Mouse (Mus musculus) hematopoietic stem cell, adult 5-6 weeks (primary cell): Measurements from ENCODE around the gene Eif4a2. TPM values are rescaled to one million over a fixed set of nuclear protein-coding genes. Genes with fewer than 3 reads are reported as not detected.

Experiments
- ATAC-seq, 2 experiments: fragments of 125-278 bp in 1 of 2; replicated peaks in 1 of 2; 2 replicates each; pipeline ENCODE4 v1.8.0; 2016 to 2017; ENCODE audit warnings: inconsistent platforms in 2 of 2, mild to moderate bottlenecking in 2 of 2, moderate number of reproducible peaks in 2 of 2, low read depth in 1 of 2, moderate TSS enrichment in 1 of 2; ENCODE audit not compliant: low FRiP score in 2 of 2, poor library complexity in 2 of 2, severe bottlenecking in 2 of 2, insufficient read depth in 1 of 2, low TSS enrichment in 1 of 2
- total RNA-seq: library from RNA; stranded (forward); fragments of 172-1452, 232-1000 nt; gene quantifications from 2 replicates; pipeline ENCODE4 v1.2.3, GENCODE M21; 2017

Eif4a2 gene
- total RNA-seq, 1 experiment from 2014 or later = 1,260 TPM

- peak; percentile 50 to 52 for ATAC-seq
These were observed 6.6 kb upstream of the Eif4a2 start for GRCm38 (mm10) chr16:23100613-23101012.

DNA sequence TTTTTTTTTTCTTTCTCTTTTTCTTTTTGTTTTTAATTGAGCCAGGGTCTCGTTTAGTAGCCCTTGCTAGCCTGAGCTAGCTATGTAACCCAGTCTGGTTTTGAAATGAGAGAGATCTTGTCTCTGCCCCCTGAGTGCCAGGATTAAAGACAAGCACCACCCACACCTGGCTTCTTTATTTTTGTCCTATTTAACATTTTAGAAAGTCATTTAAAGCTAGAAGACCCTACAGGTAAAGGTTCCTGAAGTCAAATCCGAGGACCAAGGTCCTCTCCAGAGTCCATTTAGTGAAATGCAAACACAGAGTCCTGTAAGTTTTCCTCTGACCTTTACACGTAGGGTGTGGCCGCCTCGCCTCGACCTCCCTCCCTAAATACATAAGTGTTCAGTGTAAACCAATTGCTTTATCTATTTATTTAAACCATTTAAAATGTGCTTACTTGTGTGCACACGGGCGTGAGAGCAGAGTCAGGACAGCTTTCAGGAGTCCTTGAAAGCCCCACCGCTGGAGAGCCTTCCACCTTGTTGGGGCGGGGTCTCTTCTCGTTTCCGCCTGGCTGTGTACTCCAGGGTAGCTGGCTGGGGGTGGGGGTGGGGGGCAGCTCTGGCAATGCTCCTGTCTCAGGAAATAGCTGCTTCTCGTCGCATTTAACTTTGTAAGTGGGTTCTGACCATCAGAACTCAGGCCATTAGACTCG lies 4.8 kb upstream of the Eif4a2 start:
- ATAC-seq = no peak

GRCm38 (mm10) chr16:23103038-23103745 lies 4.1 kb upstream of the Eif4a2 start:
- no peak for ATAC-seq

DNA sequence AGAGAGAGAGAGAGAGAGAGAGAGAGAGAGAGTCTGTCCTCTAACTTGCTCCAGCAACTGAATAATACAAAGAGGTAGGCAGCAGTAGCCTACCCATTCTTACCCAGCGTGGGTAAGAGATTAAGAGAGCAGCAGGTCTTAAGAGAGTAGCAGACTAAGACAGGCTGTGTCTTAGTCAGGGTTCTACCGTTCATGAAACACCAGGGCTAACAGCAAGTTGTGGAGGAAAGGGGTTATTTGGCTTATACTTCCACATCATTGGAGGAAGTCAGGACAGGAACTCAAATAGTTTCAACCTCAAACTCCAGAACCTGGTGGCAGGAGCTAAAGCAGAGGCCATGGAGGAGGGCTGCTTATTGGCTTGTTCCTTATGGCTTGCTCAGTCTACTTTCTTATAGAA lies 3.4 kb upstream of the Eif4a2 start:
- ATAC-seq = no peak

DNA sequence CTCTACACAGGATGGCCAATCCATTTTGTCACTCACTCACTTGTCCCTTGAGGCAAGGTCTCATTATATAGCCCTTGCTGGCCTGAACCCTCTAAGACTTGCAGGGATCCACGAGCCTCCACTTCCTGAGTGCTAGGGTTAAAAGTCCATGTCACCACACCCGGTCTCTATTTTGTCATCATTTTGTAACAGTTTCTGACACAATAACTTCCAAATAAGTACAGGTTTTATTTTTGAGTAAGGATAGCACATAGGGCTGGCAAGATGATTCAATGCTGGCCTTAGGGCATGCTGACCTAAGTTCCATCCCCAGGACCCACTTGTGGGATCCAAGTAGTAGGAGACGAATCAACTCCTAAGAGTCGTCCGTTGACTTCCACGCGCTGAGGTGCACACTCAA lies 1.1 kb upstream of the Eif4a2 start:
- no peak for ATAC-seq

DNA sequence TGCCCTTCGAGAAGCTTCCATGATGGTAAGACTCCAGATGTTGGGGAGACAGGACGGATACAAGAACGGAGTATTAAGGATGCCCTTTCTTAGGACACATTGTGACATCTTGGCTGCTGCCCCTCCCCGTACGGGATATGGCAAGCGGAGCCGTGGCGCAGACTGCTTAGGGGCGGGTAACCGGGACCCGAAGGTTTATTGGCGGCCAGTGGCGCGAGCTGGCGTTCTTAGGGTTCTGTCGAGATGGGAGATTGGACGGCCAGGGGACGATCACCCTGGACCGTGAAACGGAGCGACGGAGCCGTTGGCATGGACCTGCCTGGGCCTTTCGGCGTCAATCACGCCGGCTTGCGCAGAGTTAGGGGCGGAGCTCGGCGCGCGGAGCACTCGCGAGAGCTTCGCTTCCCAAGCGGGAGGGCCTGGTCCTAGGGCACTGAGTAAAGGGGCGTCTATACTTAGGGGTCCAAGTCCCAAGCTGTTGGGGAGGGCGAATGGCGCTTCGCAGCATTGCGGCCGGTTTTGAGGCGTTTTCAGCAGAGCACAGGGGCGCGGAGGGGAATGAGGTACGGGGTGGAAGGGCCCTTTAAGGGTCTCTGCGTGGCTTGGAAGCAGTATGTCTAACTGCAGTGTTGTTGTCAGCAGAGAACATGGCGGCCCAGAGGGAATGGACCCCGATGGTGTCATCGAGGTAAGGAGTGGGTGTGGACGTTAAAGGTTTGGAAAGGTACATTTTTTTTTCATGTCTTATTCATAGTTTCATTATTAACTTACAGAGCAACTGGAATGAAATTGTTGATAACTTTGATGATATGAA lies 909 bp downstream of the Eif4a2 start:
- ATAC-seq = peak; percentile 67 to 73

DNA sequence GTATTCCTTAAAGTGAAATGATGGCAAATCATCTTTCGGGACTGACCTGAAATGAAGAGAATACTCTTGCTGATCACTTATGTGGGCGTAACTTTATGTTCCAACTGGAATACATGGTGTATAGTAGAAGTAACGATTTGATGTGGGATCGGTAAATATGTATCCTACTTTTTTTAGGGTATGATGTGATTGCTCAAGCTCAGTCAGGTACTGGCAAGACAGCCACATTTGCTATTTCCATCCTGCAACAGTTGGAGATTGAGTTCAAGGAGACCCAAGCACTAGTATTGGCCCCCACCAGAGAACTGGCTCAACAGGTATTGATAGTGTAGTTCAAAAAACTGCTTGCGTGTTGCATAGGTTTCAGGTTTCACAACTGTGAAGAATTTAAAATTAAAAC lies 1.7 kb downstream of the Eif4a2 start:
- ATAC-seq = no peak

GRCm38 (mm10) chr16:23109350-23110280 lies 2.4 kb downstream of the Eif4a2 start:
- ATAC-seq = no peak

DNA sequence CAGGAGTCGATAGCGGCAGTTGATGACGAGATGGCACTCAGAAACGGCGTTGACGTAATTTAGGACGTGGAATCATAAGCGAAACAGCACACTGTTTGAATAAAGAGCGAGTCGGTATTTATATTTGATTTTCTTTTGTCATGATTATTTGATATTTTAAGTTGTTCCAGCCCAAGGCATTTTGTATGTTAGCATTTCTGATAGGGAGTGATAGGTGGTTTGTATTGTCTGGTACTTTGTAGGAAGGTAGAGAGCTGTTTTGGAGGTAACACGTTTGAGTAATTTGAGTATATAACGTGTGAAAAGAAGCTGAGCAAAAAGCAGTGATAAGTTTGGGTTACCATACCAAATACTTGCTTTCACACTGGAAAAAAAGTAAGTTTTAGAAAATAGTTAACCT lies 5.1 kb downstream of the Eif4a2 start:
- ATAC-seq = no peak

DNA sequence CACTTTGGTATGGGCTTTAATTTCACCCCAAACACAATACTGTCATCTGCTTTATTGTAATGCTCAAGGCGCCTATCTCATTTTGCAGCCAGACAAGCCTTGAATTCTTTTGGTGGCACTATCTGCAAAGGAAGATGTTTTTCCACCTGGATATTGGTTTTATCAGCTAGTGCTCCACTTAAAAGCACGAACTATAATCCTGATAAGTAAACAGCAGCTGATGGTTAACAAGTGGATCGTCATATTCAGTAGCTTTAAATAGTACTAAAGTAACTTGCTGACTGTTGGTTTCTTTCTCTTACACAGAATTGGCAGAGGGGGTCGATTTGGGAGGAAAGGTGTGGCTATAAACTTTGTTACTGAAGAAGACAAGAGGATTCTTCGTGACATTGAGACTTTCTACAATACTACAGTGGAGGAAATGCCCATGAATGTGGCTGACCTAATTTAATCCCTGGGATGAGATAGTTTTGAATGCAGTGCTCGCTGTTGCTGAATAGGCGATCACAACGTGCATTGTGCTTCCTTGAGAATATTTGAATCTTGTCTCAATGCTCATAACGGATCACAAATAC lies 5.7 kb downstream of the Eif4a2 start:
- no peak for ATAC-seq

DNA sequence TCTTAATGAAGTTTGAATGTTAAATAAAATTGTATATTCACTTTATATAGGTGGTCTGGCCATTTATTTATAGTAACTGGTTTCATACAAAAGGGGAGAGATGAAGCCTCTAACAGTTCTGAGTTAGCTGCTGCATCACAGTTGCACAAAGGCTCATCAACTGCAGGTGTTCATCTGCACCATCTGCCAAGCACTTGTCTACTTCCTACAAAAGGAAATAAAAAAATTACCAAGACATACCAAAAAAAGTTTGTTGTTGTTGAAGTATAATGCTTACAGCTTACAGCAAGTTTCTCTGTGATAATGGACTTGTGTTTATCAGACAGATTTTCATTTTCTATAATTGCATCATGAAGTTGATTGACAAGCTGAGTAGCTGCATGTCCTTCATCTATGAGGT lies 6.7 kb downstream of the Eif4a2 start:
- no peak for ATAC-seq

DNA sequence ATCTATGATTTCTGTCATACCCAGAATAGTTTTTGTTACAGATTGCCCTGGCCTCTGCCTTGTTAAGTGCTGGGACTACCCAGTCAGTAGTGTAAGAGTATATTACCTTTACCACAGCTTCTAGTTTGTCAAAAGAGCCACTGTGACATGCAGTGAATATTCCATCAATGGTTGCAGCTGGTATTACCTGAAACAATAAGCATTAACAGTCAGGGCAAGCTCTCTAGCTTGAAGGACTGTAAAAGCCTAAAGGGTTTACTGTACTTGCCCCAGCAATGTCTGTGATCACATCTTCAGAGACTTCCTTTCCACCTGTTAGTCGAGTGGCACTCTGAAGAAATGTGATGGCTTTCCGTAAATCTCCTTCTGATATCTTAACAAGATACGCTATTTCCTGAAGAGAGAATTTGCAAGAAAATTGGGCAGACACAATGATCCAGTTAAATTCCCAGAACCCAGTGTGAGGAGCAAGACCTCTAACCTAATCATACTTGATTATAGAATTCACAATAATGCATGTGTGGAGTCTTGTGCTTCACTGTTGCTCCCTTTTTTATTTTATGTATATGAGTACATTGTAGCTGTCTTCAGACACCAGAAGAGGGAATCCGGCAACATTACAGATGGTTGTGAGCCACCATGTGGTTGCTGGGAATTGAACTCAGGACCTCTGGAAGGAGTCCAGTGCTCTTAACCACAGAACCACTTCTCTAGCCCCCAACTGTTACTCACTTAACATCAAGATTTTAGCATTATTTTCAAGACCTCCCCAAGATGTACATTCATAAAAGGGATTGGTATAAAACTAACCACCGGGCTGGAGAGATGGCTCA lies 7.3 kb downstream of the Eif4a2 start:
- no peak for ATAC-seq

DNA sequence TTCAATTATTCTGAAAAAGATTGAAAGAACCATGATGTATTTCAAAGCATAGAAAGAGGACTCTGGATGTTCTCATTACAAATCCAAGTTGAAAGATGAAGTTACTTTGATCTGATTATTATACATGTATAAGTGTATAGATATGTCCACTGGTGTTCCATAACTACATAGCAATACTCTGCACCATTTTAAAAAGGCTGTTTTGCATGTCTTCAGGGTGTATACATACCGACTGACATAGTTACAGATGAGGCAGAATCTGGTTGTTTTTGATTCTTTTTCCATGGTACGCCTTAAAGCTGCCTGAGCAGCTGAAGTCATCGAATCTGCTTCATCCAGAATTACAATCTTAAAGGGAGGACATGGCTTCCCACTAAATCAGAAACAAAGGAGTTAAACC lies 8.2 kb downstream of the Eif4a2 start:
- ATAC-seq = no peak

- ATAC-seq = no peak
These were observed 9.9 kb downstream of the Eif4a2 start for GRCm38 (mm10) chr16:23117173-23117572.

DNA sequence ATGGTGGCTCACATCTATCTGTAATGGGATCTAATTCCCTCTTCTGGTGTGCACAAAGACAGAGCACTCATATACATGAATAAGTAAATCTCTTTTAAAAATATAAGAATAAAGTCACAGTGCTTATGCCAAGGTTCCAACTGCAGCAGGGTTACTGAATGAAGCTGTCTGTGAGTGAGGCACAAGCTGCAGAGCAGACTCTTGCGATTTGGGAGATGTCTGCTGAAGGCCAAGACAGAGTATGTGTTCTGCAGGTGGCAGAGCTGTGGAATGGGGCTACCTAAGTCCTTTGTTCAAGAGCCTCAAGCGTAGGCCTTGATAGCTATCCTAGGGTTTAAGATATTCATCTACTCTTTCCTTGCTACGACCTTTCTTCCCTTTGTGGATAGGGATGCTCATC lies 15.2 kb downstream of the Eif4a2 start:
- ATAC-seq = no peak

DNA sequence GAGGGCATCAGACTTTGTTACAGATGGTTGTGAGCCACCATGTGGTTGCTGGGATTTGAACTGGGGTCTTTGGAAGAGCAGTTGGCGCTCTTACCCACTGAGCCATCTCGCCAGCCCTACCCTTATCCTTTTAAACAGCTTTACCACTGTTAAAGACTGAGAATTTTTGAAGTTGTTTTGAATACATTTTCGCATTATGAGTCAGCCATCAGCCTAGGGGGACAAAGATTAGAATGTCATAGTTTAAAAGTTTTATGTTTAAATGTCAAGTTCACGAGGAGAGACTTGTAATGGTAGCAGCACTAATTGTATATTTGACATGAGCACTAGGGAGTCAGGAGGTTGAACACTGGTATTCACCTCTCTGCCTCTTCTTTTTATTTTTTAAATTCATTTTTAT lies 15.9 kb downstream of the Eif4a2 start:
- no peak for ATAC-seq
